Mouse (Mus musculus) stomach, postnatal 0 days (tissue): Measurements from ENCODE around the gene Lipo3.
"Not testable (repeated sequence)": the region's sequence is repeated elsewhere in the genome, so short reads cannot be mapped to it uniquely, and the experiment has no call there.

ENCODE experiments used
- CTCF ChIP-seq: IDR thresholded peaks from 2 replicates; pipeline ENCODE4 v1.5.1; 2016; ENCODE audit warnings: antibody characterized with exemption, low read depth, mild to moderate bottlenecking, moderate library complexity
- EP300 ChIP-seq: optimal IDR thresholded peaks from 2 replicates; pipeline ENCODE3; 2016; ENCODE audit warnings: antibody characterized with exemption

DNA sequence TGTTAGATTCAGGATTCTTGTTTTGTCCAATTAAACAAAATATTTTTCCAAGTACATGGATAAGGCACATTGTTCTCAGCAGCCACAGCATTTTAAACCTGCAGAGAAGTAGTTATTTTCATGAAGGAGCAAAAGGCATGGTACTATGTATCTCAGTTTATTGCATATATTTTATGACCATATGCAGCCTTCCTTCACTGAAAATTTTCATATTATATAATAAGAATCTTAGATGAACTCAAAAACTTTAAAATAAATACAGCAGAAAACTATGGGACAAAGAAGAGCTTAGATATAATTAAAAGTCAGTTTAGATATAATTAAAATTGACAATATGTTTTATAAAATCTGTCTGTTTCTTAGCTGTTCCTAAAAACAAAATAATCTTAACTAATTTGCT is 136.6 kb downstream of the Lipo3 start, which contains the start of gene Gm8978:
- not testable (repeated sequence) for TF ChIP-seq CTCF, EP300
